Mouse (Mus musculus): ENCODE data around the gene Cops7b. TPM values are rescaled to one million over a fixed set of nuclear protein-coding genes. Genes with fewer than 3 reads are reported as not detected.
A peak's percentile ranks its signal among the peaks of the same experiment; 100 is the strongest.

The Cops7b gene
- polyA plus RNA-seq, 1 experiment from 2014 or later: 21.7 TPM

GRCm38 (mm10) chr1:86630527-86630926 lies 47.8 kb downstream of the Cops7b start:
- ATAC-seq (replicated peaks; ENCODE audit: insufficient number of reproducible peaks, insufficient read depth, low FRiP score, low read depth): no peak
- Histone ChIP-seq H3K36me3 (no peaks in the 10 kb centered on the region), H3K4me3 (no peak overlapping the region), H3K27ac (no peak overlapping the region), H3K9me3 (replicated peaks) (no peaks in the 10 kb centered on the region), H3K27me3 (no peaks in the 10 kb centered on the region), H3K9ac (no peak overlapping the region), H3K4me1 (replicated peaks) (no peaks in the 10 kb centered on the region), H3K4me2 (no peak overlapping the region)
- 75% methylated on average over 4 of the region's 4 CpGs for WGBS

GRCm38 (mm10) chr1:86632732-86633380 lies 50.2 kb downstream of the Cops7b start:
- 64% methylated on average over 6 of the region's 6 CpGs for WGBS
- H3K9ac ChIP-seq: no peak overlapping the region
- no peak for ATAC-seq (replicated peaks; ENCODE audit: insufficient number of reproducible peaks, insufficient read depth, low FRiP score, low read depth)
- H3K4me1 ChIP-seq (replicated peaks): no peaks in the 10 kb centered on the region
- H3K9me3 ChIP-seq (replicated peaks): no peaks in the 10 kb centered on the region
- no peak overlapping the region for H3K4me2 ChIP-seq
- no peak overlapping the region for H3K4me3 ChIP-seq
- H3K27me3 ChIP-seq: no peaks in the 10 kb centered on the region
- no peak overlapping the region for H3K27ac ChIP-seq
- no peaks in the 10 kb centered on the region for H3K36me3 ChIP-seq

GRCm38 (mm10) chr1:86633434-86633833 lies 50.7 kb downstream of the Cops7b start:
- Histone ChIP-seq H3K9me3 (replicated peaks) (no peaks in the 10 kb centered on the region), H3K36me3 (no peaks in the 10 kb centered on the region), H3K4me2 (no peak overlapping the region), H3K4me1 (replicated peaks) (no peaks in the 10 kb centered on the region), H3K4me3 (no peak overlapping the region), H3K27me3 (no peaks in the 10 kb centered on the region), H3K27ac (no peak overlapping the region), H3K9ac (no peak overlapping the region)
- no peak for ATAC-seq (replicated peaks; ENCODE audit: insufficient number of reproducible peaks, insufficient read depth, low FRiP score, low read depth)
- 59% methylated on average over 3 of the region's 3 CpGs for WGBS

- Histone ChIP-seq H3K4me2 (peak overlapping the region; percentile 38), H3K9ac (no peak overlapping the region), H3K4me1 (replicated peaks) (no peaks in the 10 kb centered on the region), H3K36me3 (no peaks in the 10 kb centered on the region), H3K27me3 (no peaks in the 10 kb centered on the region), H3K9me3 (replicated peaks) (no peaks in the 10 kb centered on the region), H3K4me3 (0 out of 2 replicates have a peak overlapping the region, but pooled peaks have one; percentile 5), H3K27ac (no peak overlapping the region)
- no peak for ATAC-seq (replicated peaks; ENCODE audit: insufficient number of reproducible peaks, insufficient read depth, low FRiP score, low read depth)
- 59% methylated on average over 7 of the region's 7 CpGs for WGBS
These were observed 51.4 kb downstream of the Cops7b start for GRCm38 (mm10) chr1:86633840-86634750.

- H3K27ac ChIP-seq: no peak overlapping the region
- no peak for ATAC-seq (replicated peaks; ENCODE audit: insufficient number of reproducible peaks, insufficient read depth, low FRiP score, low read depth)
- peak overlapping the region; percentile 38 for H3K4me2 ChIP-seq
- no peaks in the 10 kb centered on the region for H3K9me3 ChIP-seq (replicated peaks)
- no peaks in the 10 kb centered on the region for H3K4me1 ChIP-seq (replicated peaks)
- no peak overlapping the region for H3K9ac ChIP-seq
- H3K27me3 ChIP-seq: no peaks in the 10 kb centered on the region
- H3K36me3 ChIP-seq: no peaks in the 10 kb centered on the region
- WGBS: 51% methylated on average over 6 of the region's 6 CpGs
- H3K4me3 ChIP-seq: 0 out of 2 replicates have a peak overlapping the region, but pooled peaks have one; percentile 5
These were observed 52.2 kb downstream of the Cops7b start for GRCm38 (mm10) chr1:86634751-86635359.

GRCm38 (mm10) chr1:86643101-86643809 lies 60.6 kb downstream of the Cops7b start:
- Histone ChIP-seq H3K4me2 (no peak overlapping the region), H3K27ac (no peak overlapping the region), H3K4me1 (replicated peaks) (no peaks in the 10 kb centered on the region), H3K9me3 (replicated peaks) (no peaks in the 10 kb centered on the region), H3K4me3 (no peak overlapping the region), H3K36me3 (no peaks in the 10 kb centered on the region), H3K27me3 (no peaks in the 10 kb centered on the region), H3K9ac (no peak overlapping the region)
- ATAC-seq (replicated peaks; ENCODE audit: insufficient number of reproducible peaks, insufficient read depth, low FRiP score, low read depth): no peak
- 58% methylated on average over 13 of the region's 13 CpGs for WGBS

GRCm38 (mm10) chr1:86647517-86647916 lies 64.8 kb downstream of the Cops7b start:
- Histone ChIP-seq H3K4me2 (no peak overlapping the region), H3K9ac (no peak overlapping the region), H3K4me1 (replicated peaks) (no peaks in the 10 kb centered on the region), H3K36me3 (no peaks in the 10 kb centered on the region), H3K27ac (no peak overlapping the region), H3K9me3 (replicated peaks) (no peaks in the 10 kb centered on the region), H3K27me3 (no peaks in the 10 kb centered on the region), H3K4me3 (no peak overlapping the region)
- no peak for ATAC-seq (replicated peaks; ENCODE audit: insufficient number of reproducible peaks, insufficient read depth, low FRiP score, low read depth)
- WGBS: 52% methylated on average over 2 of the region's 2 CpGs

- H3K4me3 ChIP-seq: no peak overlapping the region
- no peak overlapping the region for H3K9ac ChIP-seq
- no peak overlapping the region for H3K4me2 ChIP-seq
- no peaks in the 10 kb centered on the region for H3K4me1 ChIP-seq (replicated peaks)
- no peak overlapping the region for H3K27ac ChIP-seq
- 16% methylated on average over 6 of the region's 6 CpGs for WGBS
- ATAC-seq (replicated peaks; ENCODE audit: insufficient number of reproducible peaks, insufficient read depth, low FRiP score, low read depth): no peak
- no peaks in the 10 kb centered on the region for H3K27me3 ChIP-seq
- no peaks in the 10 kb centered on the region for H3K9me3 ChIP-seq (replicated peaks)
- no peaks in the 10 kb centered on the region for H3K36me3 ChIP-seq
These were observed 67.6 kb downstream of the Cops7b start for GRCm38 (mm10) chr1:86650272-86650671.

- 57% methylated on average over 4 of the region's 4 CpGs for WGBS
- Histone ChIP-seq H3K4me1 (replicated peaks) (no peaks in the 10 kb centered on the region), H3K27ac (no peak overlapping the region), H3K4me2 (no peak overlapping the region), H3K9ac (no peak overlapping the region), H3K36me3 (no peaks in the 10 kb centered on the region), H3K4me3 (no peak overlapping the region), H3K9me3 (replicated peaks) (no peaks in the 10 kb centered on the region), H3K27me3 (no peaks in the 10 kb centered on the region)
- no peak for ATAC-seq (replicated peaks; ENCODE audit: insufficient number of reproducible peaks, insufficient read depth, low FRiP score, low read depth)
These were observed 70.0 kb downstream of the Cops7b start for GRCm38 (mm10) chr1:86652675-86653074.

- no peaks in the 10 kb centered on the region for H3K36me3 ChIP-seq
- no peak overlapping the region for H3K9ac ChIP-seq
- H3K9me3 ChIP-seq (replicated peaks): no peaks in the 10 kb centered on the region
- no peak overlapping the region for H3K4me2 ChIP-seq
- H3K27me3 ChIP-seq: peaks cover 12% of the 10 kb centered on the region
- no peaks in the 10 kb centered on the region for H3K4me1 ChIP-seq (replicated peaks)
- no peak for ATAC-seq (replicated peaks; ENCODE audit: insufficient number of reproducible peaks, insufficient read depth, low FRiP score, low read depth)
- WGBS: 58% methylated on average over 5 of the region's 5 CpGs
- no peak overlapping the region for H3K27ac ChIP-seq
- H3K4me3 ChIP-seq: no peak overlapping the region
These were observed 74.4 kb downstream of the Cops7b start for GRCm38 (mm10) chr1:86657071-86657470.

Data from heart, embryonic 15.5 days (tissue).